Mouse (Mus musculus) neural tube, embryonic 12.5 days (tissue): ENCODE measurements around the gene Tmem56. TPM values are rescaled to one million over a fixed set of nuclear protein-coding genes. Genes with fewer than 3 reads are reported as not detected.

Source experiments
- ATAC-seq: fragments of 200-750 bp; cut with Nextera tagmentation; 2 replicates; pipeline ENCODE4 v1.8.0; 2017; ENCODE audit warnings: low read depth, mild to moderate bottlenecking, moderate TSS enrichment, moderate library complexity; ENCODE audit not compliant: low FRiP score
- H3K27ac ChIP-seq: fragments of 300-500 bp; sonication (generic); 2 replicates; pipeline ENCODE4 v1.5.1; 2016
- H3K27me3 ChIP-seq: fragments of 300-500 bp; sonication (generic); replicated peaks from 2 replicates; pipeline ENCODE4 v1.6.1; 2016; ENCODE audit warnings: mild to moderate bottlenecking
- H3K36me3 ChIP-seq: fragments of 300-500 bp; sonication (generic); 2 replicates; pipeline ENCODE4 v1.6.1; 2016; ENCODE audit warnings: mild to moderate bottlenecking
- H3K4me1 ChIP-seq: fragments of 300-500 bp; sonication (generic); 2 replicates; pipeline ENCODE4 v1.6.1; 2016
- H3K4me2 ChIP-seq: fragments of 300-500 bp; sonication (generic); replicated peaks from 2 replicates; pipeline ENCODE4 v1.6.1; 2016; ENCODE audit warnings: mild to moderate bottlenecking
- H3K4me3 ChIP-seq: fragments of 300-500 bp; sonication (generic); 2 replicates; pipeline ENCODE4 v1.5.1; 2016
- H3K9ac ChIP-seq: fragments of 300-500 bp; sonication (generic); 2 replicates; pipeline ENCODE4 v1.6.1; 2016; ENCODE audit warnings: mild to moderate bottlenecking
- H3K9me3 ChIP-seq: fragments of 300-500 bp; sonication (generic); 2 replicates; pipeline ENCODE4 v1.6.1; 2016; ENCODE audit warnings: mild to moderate bottlenecking
- WGBS: fragments of 180-500 bp; shearing (Covaris S2); methylation state at CpG from one replicate; pipeline ENCODE4 v1.1.7; 2016; 5-methylcytosine and 5-hydroxymethylcytosine counted together
- polyA plus RNA-seq: library from polyadenylated mRNA; unstranded; fragments of >200 nt; fragmentation: Nextera tagmentation; extraction: Ambion mirVana; gene quantifications from 2 replicates; pipeline ENCODE4 v1.2.1, GENCODE M21; 2016

The Tmem56 gene
- polyA plus RNA-seq, 1 experiment from 2014 or later, result 0.60 TPM

- H3K9me3 ChIP-seq, result no peaks in the 10 kb centered on the region
- ATAC-seq, result no peak
- no peak overlapping the region for H3K9ac ChIP-seq
- H3K4me3 ChIP-seq, result peak overlapping the region; percentile 58; the same call in 1 of the 2 replicates
- H3K27ac ChIP-seq, result no peak overlapping the region
- no peaks in the 10 kb centered on the region for H3K27me3 ChIP-seq
- no peaks in the 10 kb centered on the region for H3K36me3 ChIP-seq
- H3K4me2 ChIP-seq, result peak overlapping the region; percentile 88
- 62% methylated on average over 6 of the region's 6 CpGs for WGBS
- peaks cover 5% of the 10 kb centered on the region; the same call in 1 of the 2 replicates for H3K4me1 ChIP-seq
These were observed 111.0 kb downstream of the Tmem56 start for GRCm38 (mm10) chr3:121171872-121172265.

- under 1% methylated on average over 40 of the region's 40 CpGs for WGBS
- Histone ChIP-seq H3K9me3 (0 out of 2 replicates have a peak, but pooled peaks cover 4% of the 10 kb centered on the region), H3K27ac (no peak within 1 kb of the TSS), H3K36me3 (no peaks in the 10 kb centered on the region), H3K9ac (peak within 1 kb of the TSS; percentile 61), H3K4me2 (peak within 1 kb of the TSS; percentile 88), H3K27me3 (no peaks in the 10 kb centered on the region), H3K4me1 (peaks cover 5% of the 10 kb centered on the region; the same call in 1 of the 2 replicates), H3K4me3 (peak within 1 kb of the TSS; percentile 58)
- ATAC-seq, result peak; percentile 90
These were observed 111.5 kb downstream of the Tmem56 start, which contains the start of gene Rwdd3 for GRCm38 (mm10) chr3:121171243-121171871. TSS of gene Rwdd3 (minus strand) at chr3:121171695.

- WGBS, result 61% methylated on average over 7 of the region's 7 CpGs
- H3K4me1 ChIP-seq, result peaks cover 5% of the 10 kb centered on the region; the same call in 1 of the 2 replicates
- H3K36me3 ChIP-seq, result no peaks in the 10 kb centered on the region
- H3K4me3 ChIP-seq, result no peak overlapping the region
- peak overlapping the region; percentile 88 for H3K4me2 ChIP-seq
- no peaks in the 10 kb centered on the region for H3K27me3 ChIP-seq
- ATAC-seq, result peak; percentile 12; the same call in 1 of the 2 replicates
- H3K27ac ChIP-seq, result no peak overlapping the region
- no peak overlapping the region for H3K9ac ChIP-seq
- 0 out of 2 replicates have a peak, but pooled peaks cover 5% of the 10 kb centered on the region for H3K9me3 ChIP-seq
These were observed 112.3 kb downstream of the Tmem56 start for GRCm38 (mm10) chr3:121170631-121171030.

- Histone ChIP-seq H3K36me3 (no peaks in the 10 kb centered on the region), H3K27ac (no peak overlapping the region), H3K27me3 (no peaks in the 10 kb centered on the region), H3K4me2 (no peak overlapping the region), H3K9ac (no peak overlapping the region), H3K4me1 (peaks cover 5% of the 10 kb centered on the region; the same call in 1 of the 2 replicates), H3K4me3 (no peak overlapping the region), H3K9me3 (0 out of 2 replicates have a peak, but pooled peaks cover 5% of the 10 kb centered on the region)
- 80% methylated on average over 15 of the region's 15 CpGs for WGBS
- no peak for ATAC-seq
These were observed 113.6 kb downstream of the Tmem56 start for GRCm38 (mm10) chr3:121169092-121169942.

GRCm38 (mm10) chr3:121168581-121168980, 114.3 kb downstream of the Tmem56 start:
- Histone ChIP-seq H3K4me3 (no peak overlapping the region), H3K36me3 (no peaks in the 10 kb centered on the region), H3K4me1 (peaks cover 5% of the 10 kb centered on the region; the same call in 1 of the 2 replicates), H3K27ac (no peak overlapping the region), H3K27me3 (no peaks in the 10 kb centered on the region), H3K4me2 (no peak overlapping the region), H3K9ac (no peak overlapping the region), H3K9me3 (0 out of 2 replicates have a peak, but pooled peaks cover 5% of the 10 kb centered on the region)
- WGBS, result 89% methylated on average over 8 of the region's 8 CpGs
- no peak for ATAC-seq

GRCm38 (mm10) chr3:121163271-121163819, 119.6 kb downstream of the Tmem56 start:
- no peak overlapping the region for H3K27ac ChIP-seq
- no peak overlapping the region for H3K4me3 ChIP-seq
- no peaks in the 10 kb centered on the region for H3K4me1 ChIP-seq
- no peaks in the 10 kb centered on the region for H3K36me3 ChIP-seq
- H3K9ac ChIP-seq, result no peak overlapping the region
- ATAC-seq, result no peak
- H3K9me3 ChIP-seq, result 0 out of 2 replicates have a peak, but pooled peaks cover 5% of the 10 kb centered on the region
- no peak overlapping the region for H3K4me2 ChIP-seq
- 50% methylated on average over 7 of the region's 7 CpGs for WGBS
- H3K27me3 ChIP-seq, result no peaks in the 10 kb centered on the region

- Histone ChIP-seq H3K4me2 (no peak overlapping the region), H3K27ac (no peak overlapping the region), H3K36me3 (no peaks in the 10 kb centered on the region), H3K9ac (no peak overlapping the region), H3K4me1 (peaks cover 2% of the 10 kb centered on the region; the same call in 1 of the 2 replicates), H3K4me3 (no peak overlapping the region), H3K9me3 (0 out of 2 replicates have a peak, but pooled peaks cover 4% of the 10 kb centered on the region), H3K27me3 (no peaks in the 10 kb centered on the region)
- 53% methylated on average over 2 of the region's 2 CpGs for WGBS
- ATAC-seq, result no peak
These were observed 121.2 kb downstream of the Tmem56 start for GRCm38 (mm10) chr3:121161661-121162060.

- Histone ChIP-seq H3K9me3 (no peaks in the 10 kb centered on the region), H3K4me3 (no peak overlapping the region), H3K9ac (no peak overlapping the region), H3K27me3 (no peaks in the 10 kb centered on the region), H3K4me1 (peaks cover 5% of the 10 kb centered on the region; the same call in 1 of the 2 replicates), H3K36me3 (no peaks in the 10 kb centered on the region), H3K4me2 (no peak overlapping the region), H3K27ac (no peak overlapping the region)
- WGBS, result 83% methylated on average over 4 of the region's 4 CpGs
- no peak for ATAC-seq
These were observed 122.5 kb downstream of the Tmem56 start for GRCm38 (mm10) chr3:121160424-121160823.

- Histone ChIP-seq H3K9me3 (no peaks in the 10 kb centered on the region), H3K27me3 (no peaks in the 10 kb centered on the region), H3K4me1 (peaks cover 5% of the 10 kb centered on the region; the same call in 1 of the 2 replicates), H3K9ac (no peak overlapping the region), H3K4me2 (no peak overlapping the region), H3K27ac (no peak overlapping the region), H3K4me3 (no peak overlapping the region), H3K36me3 (no peaks in the 10 kb centered on the region)
- no peak for ATAC-seq
- 82% methylated on average over 10 of the region's 10 CpGs for WGBS
These were observed 123.3 kb downstream of the Tmem56 start for GRCm38 (mm10) chr3:121159566-121159965.

- no peak for ATAC-seq
- no peak overlapping the region for H3K4me3 ChIP-seq
- H3K4me2 ChIP-seq, result no peak overlapping the region
- H3K27ac ChIP-seq, result no peak overlapping the region
- peaks cover 5% of the 10 kb centered on the region; the same call in 1 of the 2 replicates for H3K4me1 ChIP-seq
- no peaks in the 10 kb centered on the region for H3K36me3 ChIP-seq
- no peak overlapping the region for H3K9ac ChIP-seq
- no peaks in the 10 kb centered on the region for H3K9me3 ChIP-seq
- 92% methylated on average over 16 of the region's 16 CpGs for WGBS
- no peaks in the 10 kb centered on the region for H3K27me3 ChIP-seq
These were observed 124.0 kb downstream of the Tmem56 start for GRCm38 (mm10) chr3:121158901-121159351.

GRCm38 (mm10) chr3:121157546-121158330, 125.2 kb downstream of the Tmem56 start:
- Histone ChIP-seq H3K4me1 (peaks cover 5% of the 10 kb centered on the region; the same call in 1 of the 2 replicates), H3K4me2 (no peak overlapping the region), H3K36me3 (no peaks in the 10 kb centered on the region), H3K4me3 (no peak overlapping the region), H3K27ac (no peak overlapping the region), H3K9me3 (no peaks in the 10 kb centered on the region), H3K9ac (no peak overlapping the region), H3K27me3 (no peaks in the 10 kb centered on the region)
- 73% methylated on average over 10 of the region's 10 CpGs for WGBS
- ATAC-seq, result no peak
